Mouse (Mus musculus) limb, embryonic 10.5 days (tissue): ENCODE results near the gene March1. TPM values are rescaled to one million over a fixed set of nuclear protein-coding genes. Genes with fewer than 3 reads are reported as not detected.
"Not testable (repeated sequence)": the region's sequence is repeated elsewhere in the genome, so short reads cannot be mapped to it uniquely, and the experiment has no call there.

Experiments used
- DNase-seq: peaks from one replicate; pipeline ENCODE4 v3.0.0-alpha.2; 2017; ENCODE audit warnings: low spot score
- H3K27ac ChIP-seq: fragments of 300-500 bp; sonication (generic); 2 replicates; pipeline ENCODE4 v1.5.1; 2016; ENCODE audit warnings: mild to moderate bottlenecking
- H3K27me3 ChIP-seq: fragments of 300-500 bp; sonication (generic); 2 replicates; pipeline ENCODE4 v1.6.1; 2016; ENCODE audit warnings: low read depth, mild to moderate bottlenecking; ENCODE audit not compliant: poor library complexity, severe bottlenecking
- H3K36me3 ChIP-seq: fragments of 300-500 bp; sonication (generic); 2 replicates; pipeline ENCODE4 v1.6.1; 2016; ENCODE audit warnings: mild to moderate bottlenecking, moderate library complexity
- H3K4me1 ChIP-seq: fragments of 300-500 bp; sonication (generic); 2 replicates; pipeline ENCODE4 v1.6.1; 2016
- H3K4me3 ChIP-seq: fragments of 300-500 bp; sonication (generic); 2 replicates; pipeline ENCODE4 v1.5.1; 2016; ENCODE audit warnings: mild to moderate bottlenecking, moderate library complexity
- H3K9me3 ChIP-seq: fragments of 300-500 bp; sonication (generic); replicated peaks from 2 replicates; pipeline ENCODE4 v1.6.1; 2016; ENCODE audit warnings: mild to moderate bottlenecking
- WGBS: fragments of 180-500 bp; shearing (Covaris S2); methylation state at CpG from one replicate; pipeline ENCODE4 v1.1.7; 2016; 5-methylcytosine and 5-hydroxymethylcytosine counted together
- polyA plus RNA-seq: library from polyadenylated mRNA; unstranded; fragments of >200 nt; fragmentation: Nextera tagmentation; extraction: Ambion mirVana; gene quantifications from 2 replicates; pipeline ENCODE4 v1.2.1, GENCODE M21; 2016

March1 gene
- polyA plus RNA-seq, 1 experiment from 2014 or later = 0.09 TPM

- Histone ChIP-seq H3K4me3 (no peak overlapping the region), H3K27me3 (no peaks in the 10 kb centered on the region), H3K27ac (no peak overlapping the region), H3K4me1 (no peaks in the 10 kb centered on the region), H3K36me3 (no peaks in the 10 kb centered on the region), H3K9me3 (no peaks in the 10 kb centered on the region)
- DNase-seq = no peak
- WGBS = 83% methylated on average over 5 of the region's 5 CpGs
Observed at GRCm38 (mm10) chr8:66362882-66363801, 745.4 kb downstream of the March1 start.

GRCm38 (mm10) chr8:66383694-66384373, 766.1 kb downstream of the March1 start:
- no peak for DNase-seq

DNA sequence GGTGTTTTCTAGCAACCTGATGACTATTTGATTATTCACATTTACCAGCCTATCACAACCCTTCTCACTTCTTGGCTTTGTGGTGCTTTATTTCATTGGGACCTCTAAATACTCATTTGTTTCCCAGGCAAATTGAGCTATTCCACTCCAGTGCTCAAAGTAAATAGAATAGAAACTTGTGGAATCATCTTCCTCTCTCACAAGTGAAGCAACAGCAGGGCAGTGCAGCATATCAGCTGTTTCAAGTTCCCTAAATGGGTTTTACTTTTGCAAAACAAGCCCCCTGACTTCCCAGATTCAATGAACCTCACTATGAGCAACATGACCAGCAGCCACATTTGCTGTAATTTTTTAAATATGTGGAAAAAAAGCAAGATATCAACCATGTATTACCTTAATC, 768.3 kb downstream of the March1 start:
- Histone ChIP-seq H3K4me3 (no peak overlapping the region), H3K36me3 (no peaks in the 10 kb centered on the region), H3K9me3 (no peaks in the 10 kb centered on the region), H3K27ac (no peak overlapping the region), H3K27me3 (no peaks in the 10 kb centered on the region), H3K4me1 (no peaks in the 10 kb centered on the region)
- no peak for DNase-seq

More at GRCm38 (mm10) chr8:66383694-66384373, 766.1 kb downstream of the March1 start:
- Histone ChIP-seq H3K36me3 (no peaks in the 10 kb centered on the region), H3K9me3 (no peaks in the 10 kb centered on the region), H3K4me1 (no peaks in the 10 kb centered on the region), H3K4me3 (no peak overlapping the region), H3K27me3 (no peaks in the 10 kb centered on the region), H3K27ac (no peak overlapping the region)
- WGBS = 92% methylated on average over 4 of the region's 4 CpGs

DNA sequence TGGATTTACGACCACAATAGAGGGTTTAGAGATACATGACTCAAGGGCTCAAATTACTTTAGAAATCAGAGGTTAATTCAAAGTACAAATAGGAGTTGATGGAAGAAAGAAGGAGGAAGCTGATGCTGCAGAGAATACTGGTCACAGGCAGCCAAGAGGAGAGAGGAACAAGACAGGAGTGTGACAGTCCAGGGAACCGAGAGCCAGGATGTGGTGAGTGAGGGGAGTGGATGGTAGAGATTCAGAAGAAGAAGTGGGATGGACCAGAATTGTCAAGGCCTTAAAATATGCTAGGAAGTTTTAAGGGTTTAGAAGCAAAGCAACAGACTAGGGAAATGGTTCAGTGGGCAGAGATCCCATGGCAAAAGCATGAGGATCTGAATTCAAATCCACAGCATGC, 771.0 kb downstream of the March1 start:
- H3K27me3 ChIP-seq = no peaks in the 10 kb centered on the region
- no peaks in the 10 kb centered on the region for H3K9me3 ChIP-seq
- no peak overlapping the region for H3K4me3 ChIP-seq
- no peaks in the 10 kb centered on the region for H3K36me3 ChIP-seq
- DNase-seq = no peak
- H3K27ac ChIP-seq = no peak overlapping the region
- 83% methylated on average over 2 of the region's 2 CpGs for WGBS
- H3K4me1 ChIP-seq = no peaks in the 10 kb centered on the region

DNA sequence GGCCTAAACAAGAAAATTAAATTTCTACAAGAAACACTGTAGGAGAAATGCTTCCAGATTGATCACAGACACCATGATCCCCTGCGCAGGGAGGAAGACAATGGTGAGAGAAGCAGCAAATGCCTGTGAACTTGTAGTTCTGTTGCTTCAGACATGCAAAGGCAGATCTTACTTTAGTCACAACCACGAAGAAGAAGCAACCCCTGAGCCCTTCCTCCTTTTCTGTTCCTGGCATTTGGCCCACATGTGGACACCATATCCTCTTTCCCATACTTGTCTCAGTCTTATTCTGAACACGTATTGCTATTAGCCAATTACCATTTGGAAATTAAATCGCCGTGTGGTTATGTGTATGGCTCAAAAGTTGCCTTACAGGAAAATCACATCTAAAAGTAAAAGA, 773.9 kb downstream of the March1 start:
- DNase-seq = no peak
- WGBS = 87% methylated on average over 5 of the region's 5 CpGs
- Histone ChIP-seq H3K27ac (no peak overlapping the region), H3K27me3 (no peaks in the 10 kb centered on the region), H3K4me1 (no peaks in the 10 kb centered on the region), H3K36me3 (no peaks in the 10 kb centered on the region), H3K4me3 (no peak overlapping the region), H3K9me3 (no peaks in the 10 kb centered on the region)

DNA sequence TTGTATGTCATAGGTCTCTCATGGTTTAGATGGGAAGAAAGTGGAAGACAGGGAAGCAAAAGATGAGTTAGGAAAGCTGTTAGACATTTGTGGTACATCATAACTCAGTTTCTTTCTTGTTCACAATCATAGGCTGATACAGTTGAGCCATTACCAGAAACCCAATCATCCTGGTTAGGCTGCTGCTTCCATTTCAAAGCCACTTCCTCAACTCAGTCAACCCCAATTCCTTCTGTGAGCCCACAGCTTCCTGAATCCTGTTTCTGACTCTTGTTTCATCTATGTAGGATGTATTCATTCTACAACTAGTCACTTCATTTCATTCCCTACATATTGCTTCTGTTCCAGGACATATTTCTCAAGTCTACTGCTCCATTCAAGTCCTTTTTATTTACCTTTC, 775.2 kb downstream of the March1 start:
- H3K36me3 ChIP-seq = no peaks in the 10 kb centered on the region

DNA sequence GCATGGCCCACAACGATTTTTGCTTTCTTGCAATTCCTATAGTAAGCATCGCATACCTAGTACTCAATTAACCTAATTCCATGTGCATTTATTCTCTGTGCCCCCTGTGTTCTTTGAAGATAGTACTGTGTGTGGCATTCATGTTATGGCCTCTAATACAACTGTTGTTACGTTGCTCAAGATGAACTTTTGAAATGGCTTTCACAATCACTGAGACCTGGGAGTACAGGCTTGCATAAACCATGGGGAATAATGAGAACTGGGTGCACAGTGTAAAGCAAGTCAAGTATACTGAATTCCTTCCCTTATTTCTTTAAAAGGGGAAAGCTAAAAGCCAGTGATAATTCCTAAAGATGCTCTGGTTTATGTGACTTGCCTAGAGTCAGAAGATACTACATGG, 776.4 kb downstream of the March1 start:
- 82% methylated on average over 3 of the region's 3 CpGs for WGBS
- H3K4me3 ChIP-seq = no peak overlapping the region
- no peak overlapping the region for H3K27ac ChIP-seq
- no peaks in the 10 kb centered on the region for H3K27me3 ChIP-seq
- H3K36me3 ChIP-seq = no peaks in the 10 kb centered on the region
- H3K4me1 ChIP-seq = no peaks in the 10 kb centered on the region
- no peaks in the 10 kb centered on the region for H3K9me3 ChIP-seq
- DNase-seq = no peak

More for the DNA sequence above, 775.2 kb downstream of the March1 start:
- no peak overlapping the region for H3K27ac ChIP-seq
- no peaks in the 10 kb centered on the region for H3K9me3 ChIP-seq
- H3K4me1 ChIP-seq = no peaks in the 10 kb centered on the region
- H3K4me3 ChIP-seq = no peak overlapping the region
- H3K27me3 ChIP-seq = no peaks in the 10 kb centered on the region
- no peak for DNase-seq

DNA sequence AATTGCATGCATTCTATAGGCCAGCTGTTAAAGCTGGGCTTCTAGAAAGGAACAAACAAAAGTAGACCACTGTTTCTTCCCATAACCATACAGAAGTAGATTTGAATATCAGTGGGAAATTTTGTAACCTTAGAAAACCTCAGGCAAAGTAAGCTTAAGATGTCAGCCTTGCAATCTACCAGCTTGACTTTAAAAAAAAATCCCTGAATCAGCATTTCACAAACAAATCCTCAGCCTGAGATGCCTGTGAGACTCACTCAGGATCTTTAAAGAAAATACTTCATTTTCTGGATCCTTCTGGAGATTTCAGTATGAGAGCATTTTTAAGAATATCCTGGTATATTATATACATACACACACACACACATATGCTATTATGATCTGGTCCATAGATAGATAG, 780.1 kb downstream of the March1 start:
- H3K27ac ChIP-seq = no peak overlapping the region
- no peaks in the 10 kb centered on the region for H3K36me3 ChIP-seq
- no peak overlapping the region for H3K4me3 ChIP-seq
- H3K4me1 ChIP-seq = no peaks in the 10 kb centered on the region
- no peaks in the 10 kb centered on the region for H3K27me3 ChIP-seq
- DNase-seq = no peak
- no peaks in the 10 kb centered on the region for H3K9me3 ChIP-seq

- 88% methylated on average over 1 of the region's 1 CpGs for WGBS
- H3K4me3 ChIP-seq = no peak overlapping the region
- H3K27ac ChIP-seq = no peak overlapping the region
- no peak for DNase-seq
- no peaks in the 10 kb centered on the region for H3K4me1 ChIP-seq
- no peaks in the 10 kb centered on the region for H3K36me3 ChIP-seq
- no peaks in the 10 kb centered on the region for H3K27me3 ChIP-seq
- H3K9me3 ChIP-seq = no peaks in the 10 kb centered on the region
Observed at GRCm38 (mm10) chr8:66400050-66400449, 782.4 kb downstream of the March1 start.

DNA sequence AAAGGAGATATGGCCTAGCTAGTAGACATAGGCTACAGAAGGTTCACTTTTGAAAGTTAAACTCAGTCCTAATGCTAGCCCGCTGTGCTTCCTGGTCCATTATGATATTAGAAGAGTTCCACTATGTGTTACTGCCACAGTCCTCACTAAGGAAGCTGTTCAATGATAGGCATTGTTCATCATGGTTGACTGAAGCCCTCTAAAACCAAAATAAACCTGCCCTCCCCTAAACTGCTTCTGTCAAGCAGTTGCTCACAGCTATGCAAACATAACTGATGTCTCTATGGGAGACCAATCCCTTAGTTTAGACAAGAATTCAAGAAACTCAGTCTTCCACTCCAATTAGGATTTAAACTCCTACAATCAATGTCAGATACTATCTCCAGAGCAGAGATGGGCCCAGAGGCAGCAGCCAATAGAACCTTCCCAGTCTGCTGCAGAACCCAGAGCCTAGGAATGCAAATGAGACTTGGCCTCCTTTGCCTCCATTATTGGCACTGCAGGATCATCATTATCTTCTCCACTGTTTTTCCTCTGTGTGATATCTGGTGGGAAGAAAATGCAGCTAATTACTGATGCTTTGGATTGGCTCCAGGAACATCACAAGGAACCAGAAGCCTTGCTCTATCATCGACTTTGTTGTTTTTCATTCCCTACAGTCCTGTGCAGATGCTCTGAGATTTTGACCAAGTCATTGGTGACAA, 787.2 kb downstream of the March1 start:
- no peak for DNase-seq
- Histone ChIP-seq H3K36me3 (no peaks in the 10 kb centered on the region), H3K27me3 (no peaks in the 10 kb centered on the region), H3K4me1 (no peaks in the 10 kb centered on the region), H3K4me3 (no peak overlapping the region), H3K27ac (no peak overlapping the region), H3K9me3 (no peaks in the 10 kb centered on the region)
- 87% methylated on average over 2 of the region's 2 CpGs for WGBS

DNA sequence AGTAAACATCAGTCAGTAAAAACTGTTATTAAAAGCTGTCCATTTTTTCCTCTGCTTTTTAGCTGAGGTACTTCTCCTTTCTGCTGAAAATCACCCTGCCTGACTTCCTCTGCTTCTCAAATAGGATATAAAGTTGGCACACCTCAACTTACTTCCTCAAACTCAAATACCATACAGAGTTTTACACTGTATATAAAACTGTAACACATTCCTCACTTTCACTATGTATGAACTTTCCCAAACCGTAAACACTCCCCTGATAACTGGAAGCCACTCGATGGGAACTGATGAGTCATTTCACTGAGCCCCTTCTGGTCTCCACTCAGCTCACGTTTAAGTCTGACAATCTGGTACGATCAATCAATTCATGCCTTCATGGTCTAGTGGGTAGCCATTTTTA, 788.1 kb downstream of the March1 start:
- H3K4me3 ChIP-seq, H3K9me3 ChIP-seq, H3K4me1 ChIP-seq, H3K27ac ChIP-seq, H3K27me3 ChIP-seq, H3K36me3 ChIP-seq, DNase-seq: not testable (repeated sequence)
- 81% methylated on average over 4 of the region's 4 CpGs for WGBS

DNA sequence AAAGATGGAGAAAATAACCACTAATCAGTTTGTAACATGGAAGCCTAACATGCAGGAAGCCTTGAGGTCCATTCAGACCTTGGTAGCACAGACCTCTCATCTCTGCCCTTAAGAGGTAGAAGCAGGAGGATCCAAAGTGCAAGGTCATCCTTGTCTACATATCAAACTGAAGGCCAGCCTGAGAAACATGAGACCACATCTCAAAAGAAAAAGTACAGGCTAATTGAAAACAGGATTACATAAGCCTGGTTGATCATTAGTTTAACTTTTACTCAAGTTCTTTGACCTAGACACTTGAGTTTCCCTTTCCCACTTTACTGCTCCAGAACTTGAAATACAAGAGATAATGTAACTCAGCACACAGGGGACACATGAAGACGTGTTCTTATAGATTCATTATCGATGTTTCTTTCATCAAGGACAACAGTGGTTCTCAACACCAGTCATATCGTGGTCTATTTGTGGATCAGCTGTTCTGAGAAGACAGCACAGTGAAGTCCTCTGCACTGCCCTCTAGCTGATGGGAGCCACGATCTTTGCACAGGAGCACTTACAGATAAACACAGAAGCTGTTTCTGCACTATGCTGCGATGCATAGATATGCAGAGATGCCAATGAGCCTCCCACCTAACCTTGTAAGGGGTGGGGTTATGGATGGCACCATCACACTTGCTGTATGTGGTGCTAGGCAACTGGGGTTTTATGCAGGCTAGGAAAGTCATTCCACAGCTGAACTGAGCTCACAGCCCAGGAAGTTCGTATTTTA, 789.1 kb downstream of the March1 start:
- WGBS = 81% methylated on average over 6 of the region's 6 CpGs
- H3K27me3 ChIP-seq = no peaks in the 10 kb centered on the region

More for the DNA sequence above, 789.1 kb downstream of the March1 start:
- no peaks in the 10 kb centered on the region for H3K36me3 ChIP-seq
- H3K4me1 ChIP-seq = no peaks in the 10 kb centered on the region
- no peaks in the 10 kb centered on the region for H3K9me3 ChIP-seq
- H3K4me3 ChIP-seq = no peak overlapping the region
- DNase-seq = no peak
- H3K27ac ChIP-seq = no peak overlapping the region
